Mouse (Mus musculus) liver, embryonic 14 days (tissue): ENCODE measurements around the gene Brd3. TPM values are rescaled to one million over a fixed set of nuclear protein-coding genes. Genes with fewer than 3 reads are reported as not detected.

Experiments used
- polyA plus RNA-seq: library from polyadenylated mRNA; depleted of rRNA; stranded (reverse); fragments of >200 nt; gene quantifications from 2 replicates; pipeline ENCODE4 v1.2.3, GENCODE M21; 2012; rRNA removed

Brd3 gene
- polyA plus RNA-seq: 8.7 and 9.7 TPM in 2 replicates

DNA sequence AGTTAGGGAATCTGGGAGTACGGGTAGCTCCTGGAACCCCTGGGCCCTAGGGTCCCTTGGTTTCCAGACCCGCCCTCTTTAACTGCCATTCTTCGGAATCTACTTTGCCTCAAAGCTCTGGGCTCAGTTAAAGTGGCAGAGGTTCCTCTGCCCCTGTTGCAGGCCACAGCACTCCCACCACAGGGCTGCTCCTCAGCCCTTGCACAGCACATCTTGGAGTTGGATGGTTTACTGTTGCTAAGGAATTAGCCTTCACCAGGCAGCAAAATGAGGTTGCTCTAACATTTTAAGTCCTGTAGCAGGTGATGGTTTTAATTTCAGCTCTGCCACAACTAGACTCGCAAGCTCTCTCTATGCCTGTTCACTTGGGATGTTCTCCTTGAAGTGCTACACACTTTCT, at the start of gene Brd3:
Brd3 (minus strand) TSS at position 101 of the 400 bp plus-strand sequence.

DNA sequence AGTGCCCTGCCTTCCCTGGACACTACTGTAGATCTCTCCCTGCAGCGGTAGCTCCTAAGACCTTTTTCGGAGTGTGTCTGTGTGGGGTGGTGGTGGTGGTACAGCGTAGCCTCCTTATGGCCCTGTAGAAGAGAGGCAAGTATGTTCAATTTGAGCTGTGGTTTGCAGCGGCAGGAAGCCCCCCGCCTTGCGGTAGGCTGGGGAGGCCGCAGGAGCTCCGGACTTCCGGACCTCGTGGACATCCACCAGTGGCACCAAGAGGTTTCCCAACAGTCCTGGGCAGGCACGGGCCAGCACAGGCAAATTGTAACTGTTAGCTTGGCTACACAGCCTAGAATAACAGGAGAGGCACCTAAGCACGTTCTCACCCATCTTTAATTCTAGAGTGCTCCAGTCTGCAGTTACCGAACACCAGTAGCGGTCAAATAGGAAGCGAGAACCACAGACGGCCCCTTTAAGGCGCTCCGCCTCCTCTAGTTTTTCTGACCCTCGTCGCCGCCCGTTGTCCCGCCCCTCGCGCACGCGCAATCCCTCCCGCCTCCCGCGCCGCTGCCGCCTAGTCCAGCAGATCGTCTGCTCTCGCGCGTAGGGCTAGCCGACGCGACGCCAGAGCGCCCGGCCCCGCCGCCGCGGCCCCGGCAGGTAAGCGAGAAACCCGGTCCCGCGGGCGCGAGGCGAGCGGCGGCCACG, 7.3 kb upstream of the Brd3 start, which contains the start of gene Wdr5:
Wdr5 (plus strand) TSS at position 519 of the 690 bp plus-strand sequence.

DNA sequence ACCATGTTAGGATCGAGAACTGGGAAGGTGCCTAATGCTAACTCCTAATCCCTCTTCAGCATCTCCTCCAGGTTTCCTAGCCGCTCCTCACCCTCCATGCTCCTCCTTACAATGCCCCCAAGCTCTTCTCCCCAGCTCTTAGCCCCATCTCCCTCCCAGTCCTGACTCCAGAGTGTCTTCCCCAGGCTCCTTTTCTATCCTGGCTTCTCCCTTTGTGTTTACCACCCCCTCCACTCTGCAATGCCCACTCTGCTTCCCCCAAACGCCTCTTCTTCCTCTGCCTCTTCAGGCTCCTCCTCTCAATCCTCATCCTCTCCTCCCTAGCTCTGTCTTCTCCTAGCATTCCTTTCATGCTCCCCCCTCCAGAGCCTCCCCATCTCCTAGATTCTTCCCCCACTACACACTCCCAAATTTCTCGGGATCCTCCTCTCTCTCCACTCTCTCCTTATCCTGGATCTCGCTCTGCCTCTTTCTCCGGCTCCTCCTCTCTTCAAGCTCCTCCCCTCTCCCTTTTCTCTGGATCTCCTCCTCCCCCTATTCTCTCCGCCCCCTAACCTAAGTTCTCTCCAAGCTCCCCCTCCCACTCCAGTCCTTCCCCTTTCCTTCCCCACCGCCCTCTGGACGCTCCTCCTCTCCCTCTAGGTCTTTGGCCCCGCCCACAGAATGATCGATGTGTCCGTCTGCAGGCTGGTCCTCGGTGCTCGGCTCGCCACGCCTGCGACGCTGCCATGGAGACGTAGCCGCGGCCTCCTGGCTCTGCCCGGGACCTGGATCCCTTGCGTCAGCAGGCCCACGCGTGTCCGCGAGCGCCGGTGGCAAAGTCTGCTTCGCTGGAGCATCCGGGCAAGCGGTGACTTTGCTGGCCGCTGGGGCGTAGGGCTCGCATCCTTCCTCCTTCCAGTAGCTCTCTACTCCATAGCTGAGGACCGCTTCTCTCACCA, 65.4 kb downstream of the Brd3 start, which contains the start of gene Brd3os:
Brd3os (plus strand) TSS at position 558 of the 941 bp plus-strand sequence.

DNA sequence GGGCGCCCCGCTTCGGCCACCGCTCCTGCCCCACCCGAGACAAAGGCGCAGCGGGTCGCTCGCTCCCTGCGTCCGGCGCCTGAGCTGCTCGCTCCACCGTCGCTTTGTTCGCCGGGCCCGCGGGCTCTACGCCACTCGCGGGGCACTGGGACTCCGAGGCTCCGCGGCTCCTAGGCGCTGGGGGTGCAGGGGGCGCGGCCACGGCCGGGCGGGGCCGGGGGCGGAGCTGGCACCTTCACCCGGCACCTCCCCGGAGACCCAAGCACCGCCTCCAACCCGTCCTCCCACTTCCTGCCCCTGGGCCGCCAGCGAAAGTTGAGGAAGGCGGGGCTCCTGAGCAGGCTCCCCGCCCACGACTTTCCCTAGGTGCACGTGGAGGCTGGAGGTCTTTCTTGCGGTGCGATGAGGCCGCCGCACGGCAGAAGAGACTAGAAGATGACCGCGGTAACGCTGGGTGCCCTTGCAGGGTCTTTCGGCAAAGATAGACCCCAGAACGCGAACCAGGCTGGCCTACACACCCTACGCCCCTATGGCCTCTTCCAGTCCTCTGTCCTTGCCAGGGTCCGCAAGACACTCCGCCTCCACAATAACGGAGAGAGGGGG, 80.5 kb downstream of the Brd3 start, which contains the start of gene Vav2:
Vav2 (minus strand) TSS at position 179 of the 603 bp plus-strand sequence.

Other genes starting within 250 kb of the Brd3 start
- 5.6 and 5.7 TPM in 2 replicates for gene Vav2, start 80.6 kb downstream of the Brd3 start, polyA plus RNA-seq
- gene Brd3os, start 65.3 kb downstream of the Brd3 start, polyA plus RNA-seq: 0.32 and 0.36 TPM in 2 replicates
- 24.1 and 28.5 TPM in 2 replicates for gene Wdr5, start 7.5 kb upstream of the Brd3 start, polyA plus RNA-seq
- 6.5 and 7.5 TPM in 2 replicates for gene Rxra, start 168.8 kb upstream of the Brd3 start, polyA plus RNA-seq